Mouse (Mus musculus) mesoderm, embryonic 11.5 days (tissue): ENCODE measurements at regions not wholly inside any gene's neighbourhood (a gene's known extent, or its start where the extent isn't known, plus 50 kb on each side); places are given as distances from the start of the nearest gene placed in this dataset.
A peak's percentile ranks its signal among the peaks of the same experiment; 100 is the strongest.

Source experiments
- DNase-seq: peaks from one replicate; pipeline ENCODE4 v3.0.0-alpha.2; 2012; ENCODE audit warnings: low read depth, low spot score

DNA sequence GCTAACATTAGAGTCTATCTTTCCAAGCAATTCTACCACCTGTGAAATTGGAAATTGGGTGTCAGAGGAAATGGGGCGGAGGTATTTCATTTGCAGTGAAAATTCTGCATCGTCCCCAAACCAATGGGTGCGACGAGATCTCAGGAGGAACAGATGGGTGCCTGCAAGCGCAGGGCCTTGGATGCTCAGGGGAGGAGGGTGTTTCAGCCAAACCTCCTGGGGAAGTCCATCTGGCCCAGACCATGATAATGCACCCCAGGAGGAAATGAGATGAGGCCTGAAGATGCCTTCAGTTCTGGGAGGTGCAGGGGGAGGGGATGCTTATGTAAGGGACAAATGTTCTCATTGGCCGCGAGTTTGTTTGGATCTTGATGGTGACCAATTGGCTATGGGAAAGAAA lies 205.9 kb upstream of the Dynlrb2 start:
- no peak for DNase-seq

- DNase-seq: no peak
Measured at GRCm38 (mm10) chr8:116290671-116291245, 214.0 kb upstream of the Dynlrb2 start.

DNA sequence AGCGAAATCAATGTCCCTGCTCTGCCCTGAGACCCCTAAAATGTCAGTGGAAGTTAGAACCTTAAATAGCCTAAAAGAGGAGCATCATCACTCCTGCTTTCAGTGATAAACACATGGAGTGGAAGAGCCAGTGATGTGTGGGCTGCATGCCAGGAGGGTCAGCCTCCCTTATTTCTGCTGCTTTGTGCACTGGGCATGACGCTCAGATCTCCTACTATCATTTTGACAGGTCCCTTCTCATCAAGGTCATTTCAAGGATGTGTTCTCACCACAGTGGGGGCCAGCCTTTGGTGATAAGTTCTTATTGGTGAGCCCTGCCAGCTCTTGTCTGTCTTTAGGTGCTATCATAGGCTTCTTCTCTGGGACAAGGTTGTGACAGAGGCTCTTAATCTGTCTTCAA lies 215.5 kb upstream of the Dynlrb2 start:
- no peak for DNase-seq

DNA sequence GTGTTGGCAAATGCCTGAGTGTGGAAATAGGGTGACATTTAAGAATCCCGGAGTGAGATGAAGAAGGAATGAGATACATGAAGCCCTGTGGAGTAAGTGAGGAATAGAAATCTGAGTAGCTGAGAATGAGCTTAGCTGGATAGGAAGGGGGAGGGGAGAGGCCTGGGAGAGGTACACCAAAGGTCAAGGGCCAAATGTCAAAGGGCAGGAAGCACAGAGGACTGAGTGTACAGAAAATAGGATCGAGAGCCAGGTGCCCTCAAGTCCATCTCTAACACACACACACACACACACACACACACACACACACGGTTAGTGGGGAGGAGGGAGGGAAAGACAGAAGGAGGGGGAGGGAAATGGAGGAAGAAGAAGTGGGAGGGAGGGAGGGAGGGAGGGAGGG lies 220.8 kb upstream of the Dynlrb2 start:
- DNase-seq: no peak

DNA sequence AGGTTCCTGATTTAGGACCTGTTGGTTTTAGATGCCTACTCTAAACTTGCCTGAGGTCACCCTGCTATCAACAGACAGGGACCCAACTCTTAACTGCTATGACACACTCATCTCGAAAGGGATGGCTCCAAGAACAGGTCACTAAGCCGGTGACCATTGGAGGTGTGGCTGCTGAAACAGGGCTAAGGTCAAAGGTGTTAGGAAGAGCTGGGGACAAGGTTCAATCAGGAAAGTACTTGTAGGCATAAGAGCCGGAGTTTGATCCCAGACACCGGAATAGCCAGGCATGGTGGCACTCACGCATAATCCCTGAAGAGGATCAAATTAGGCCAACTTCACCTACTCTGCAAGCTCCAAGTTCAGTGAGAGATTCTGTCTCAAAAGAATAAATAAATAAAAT lies 222.4 kb upstream of the Dynlrb2 start:
- no peak for DNase-seq

- DNase-seq: no peak
Measured at GRCm38 (mm10) chr8:116275014-116275413, 229.8 kb upstream of the Dynlrb2 start.

DNA sequence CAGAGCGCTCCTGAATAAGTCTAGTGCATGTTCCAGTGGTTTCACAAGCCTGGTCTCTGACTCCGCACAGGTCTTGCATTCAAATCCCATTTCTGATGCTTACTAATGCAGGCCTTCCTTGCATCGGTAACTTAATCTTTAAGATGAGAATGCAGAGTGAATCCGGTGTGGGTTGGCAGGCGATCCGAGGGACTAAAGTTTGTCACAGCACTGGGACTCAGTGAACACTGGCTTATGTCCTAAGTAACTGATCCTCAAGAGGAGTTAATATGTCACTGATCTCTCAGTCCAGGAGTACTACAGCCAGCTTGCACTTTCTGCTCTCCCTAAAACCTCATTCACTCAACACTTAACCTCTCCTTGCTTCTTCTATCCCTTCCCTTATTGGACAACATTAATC lies 233.5 kb upstream of the Dynlrb2 start:
- DNase-seq: no peak

GRCm38 (mm10) chr8:116269393-116269792 lies 235.4 kb upstream of the Dynlrb2 start:
- no peak for DNase-seq

DNA sequence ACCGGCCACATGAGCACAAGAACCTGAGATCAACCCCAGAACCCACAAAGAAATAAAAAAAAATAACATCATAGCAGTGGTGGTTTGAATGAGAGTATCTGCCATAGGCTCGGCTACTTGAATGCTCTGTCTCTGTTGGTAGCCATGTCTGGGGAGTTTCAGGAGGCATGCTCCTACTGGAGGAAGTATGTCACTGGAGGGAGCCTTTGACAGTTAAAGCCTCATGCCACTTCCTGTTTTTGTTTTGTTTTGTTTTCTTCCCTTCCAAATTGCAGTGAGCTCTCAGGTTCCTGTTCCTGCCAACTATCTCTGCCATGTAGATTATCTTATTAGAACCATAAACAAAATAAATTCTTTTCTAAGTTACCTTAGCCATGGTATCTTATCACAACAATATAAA lies 236.1 kb upstream of the Dynlrb2 start:
- DNase-seq: no peak

GRCm38 (mm10) chr8:116268161-116268560 lies 236.6 kb upstream of the Dynlrb2 start:
- DNase-seq: no peak

DNA sequence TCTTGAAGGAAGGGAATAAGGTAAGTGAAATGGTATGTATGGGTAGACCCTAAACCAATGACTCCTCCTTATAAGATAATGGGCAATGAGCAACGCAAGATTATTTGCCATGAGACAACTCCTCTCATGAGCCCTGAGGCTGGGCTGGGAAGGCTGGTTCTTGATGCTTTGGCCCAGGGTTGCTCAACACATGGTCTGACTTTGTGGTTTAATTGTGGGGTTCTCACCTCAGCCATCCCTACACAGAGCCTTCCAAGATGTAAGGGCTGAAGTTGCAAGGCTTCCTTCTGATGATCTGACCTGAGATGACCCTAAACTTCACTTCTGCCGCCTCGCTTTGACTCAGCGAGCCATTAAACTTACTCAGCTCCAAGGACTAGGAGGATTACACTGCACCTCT lies 237.8 kb upstream of the Dynlrb2 start:
- no peak for DNase-seq

DNA sequence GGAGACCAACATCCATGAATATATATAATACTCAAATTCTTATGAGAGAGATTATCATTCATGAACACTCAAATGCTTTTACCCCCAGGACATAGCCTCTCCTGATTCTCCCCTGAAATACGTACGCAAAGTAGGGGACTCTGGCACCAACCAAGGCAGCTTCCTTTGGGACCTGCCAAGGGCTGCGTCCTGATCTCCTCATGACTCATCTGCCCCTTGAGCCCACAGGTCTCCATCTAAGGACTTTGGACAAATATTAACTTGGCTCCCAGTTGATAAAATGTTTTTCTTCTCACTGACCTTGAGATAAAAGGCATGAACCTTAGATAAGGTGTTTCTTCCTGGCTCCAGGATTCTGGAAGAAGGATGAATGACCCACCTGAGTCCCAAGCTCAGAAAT lies 239.2 kb upstream of the Dynlrb2 start:
- DNase-seq: no peak

GRCm38 (mm10) chr8:116264078-116264477 lies 240.7 kb upstream of the Dynlrb2 start:
- DNase-seq: no peak

DNA sequence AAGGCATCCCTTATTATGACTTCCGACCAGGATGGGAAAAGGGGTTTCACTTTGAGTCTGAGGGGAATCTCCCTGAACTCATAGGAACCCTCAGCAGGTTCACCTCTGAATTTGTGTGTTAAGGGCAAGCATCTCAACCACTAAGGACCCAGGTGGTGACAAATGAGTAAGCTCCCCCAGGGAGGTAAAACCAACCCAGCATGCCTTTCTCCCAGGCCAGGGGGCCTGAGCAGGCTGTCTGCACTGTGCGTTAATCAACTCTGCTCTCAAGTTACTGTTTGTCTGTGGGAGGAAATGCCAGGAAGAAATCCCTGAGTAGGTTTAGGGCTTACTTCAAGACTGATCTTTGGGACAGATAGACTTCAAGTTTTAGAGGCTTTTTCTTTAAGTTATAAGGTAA lies 243.5 kb upstream of the Dynlrb2 start:
- DNase-seq: peak; percentile 61

- DNase-seq: no peak
Measured at GRCm38 (mm10) chr8:116255398-116255797, 249.4 kb upstream of the Dynlrb2 start.

DNA sequence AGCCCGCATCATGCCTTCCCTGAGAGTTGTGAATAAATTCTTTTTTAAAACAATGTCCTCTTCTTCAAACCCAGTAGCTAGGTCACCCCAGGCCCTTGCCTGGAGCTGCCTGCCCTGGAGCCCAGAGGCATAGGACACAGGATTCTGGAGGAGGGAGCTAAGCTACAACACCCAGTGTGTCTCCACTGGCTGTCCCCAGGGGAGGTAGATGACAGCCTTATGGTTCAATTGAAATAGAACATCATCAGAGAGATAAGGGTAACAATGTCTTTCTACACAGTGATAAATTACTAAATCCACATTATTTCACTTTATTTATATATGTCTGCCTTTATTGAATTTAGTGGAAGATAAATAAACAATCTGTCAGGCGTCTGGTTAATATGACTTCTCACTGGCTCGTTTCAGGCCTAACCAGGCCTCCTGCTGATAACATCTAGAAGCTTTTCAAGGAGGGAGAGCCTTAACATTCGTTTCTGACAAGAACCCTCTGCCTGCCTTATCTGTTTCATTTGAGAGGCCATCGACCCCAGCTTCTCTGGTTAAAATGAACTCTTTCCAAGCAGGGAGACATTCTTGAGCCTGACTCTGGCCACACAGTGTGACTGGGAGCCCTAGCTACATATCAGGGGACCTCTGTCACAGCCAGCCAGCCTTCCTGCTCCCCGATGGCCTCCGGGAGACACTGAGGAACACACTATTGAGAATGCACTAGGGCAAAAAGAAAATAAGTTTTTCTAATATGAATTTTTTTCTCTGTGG lies 252.1 kb upstream of the Dynlrb2 start:
- no peak for DNase-seq

GRCm38 (mm10) chr8:116248398-116248797 lies 256.4 kb upstream of the Dynlrb2 start:
- peak; percentile 52 for DNase-seq

DNA sequence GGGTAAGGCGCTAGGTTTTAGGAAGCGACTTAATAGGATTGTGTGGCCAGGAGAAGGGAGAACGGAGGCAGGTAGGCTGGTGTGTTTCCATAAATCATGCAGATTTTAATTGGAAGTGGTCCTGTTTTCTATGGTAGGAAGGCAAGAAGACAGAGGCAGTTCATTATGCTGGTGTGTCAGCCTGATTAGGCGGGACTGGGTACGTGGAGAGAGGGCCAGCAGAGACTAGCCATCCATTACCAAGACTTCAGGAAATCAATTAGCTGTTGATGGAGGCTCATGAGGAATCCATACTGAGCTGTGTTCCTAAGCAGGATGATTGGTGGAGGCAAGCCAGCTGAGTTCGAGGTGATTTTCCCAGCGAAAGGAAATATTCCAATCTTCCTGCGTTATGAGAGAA lies 261.3 kb upstream of the Dynlrb2 start:
- DNase-seq: peak; percentile 12

GRCm38 (mm10) chr8:116242972-116243371 lies 261.8 kb upstream of the Dynlrb2 start:
- DNase-seq: no peak

- no peak for DNase-seq
Measured at GRCm38 (mm10) chr8:116241987-116242242, 262.9 kb upstream of the Dynlrb2 start.

- DNase-seq: no peak
Measured at GRCm38 (mm10) chr8:116241146-116241986, 263.4 kb upstream of the Dynlrb2 start.

GRCm38 (mm10) chr8:116238670-116239069 lies 266.1 kb upstream of the Dynlrb2 start:
- no peak for DNase-seq

GRCm38 (mm10) chr8:116237561-116238100 lies 267.1 kb upstream of the Dynlrb2 start:
- DNase-seq: no peak
